Mouse (Mus musculus): Measurements from ENCODE around the gene Pin4.

GRCm38 (mm10) chrX:102076886-102077765, 42.1 kb upstream of the Pin4 start:
- no peak for TF ChIP-seq CTCF (IDR thresholded peaks at IDR 0.05; ENCODE audit: extremely low read depth, insufficient read length, insufficient replicate concordance, low read depth, low read length)
- no peak for TF ChIP-seq POLR2A (IDR thresholded peaks at IDR 0.05; ENCODE audit: low read depth, low read length)

All from small intestine, adult 2 months (tissue).